In the genomic region with DNA sequence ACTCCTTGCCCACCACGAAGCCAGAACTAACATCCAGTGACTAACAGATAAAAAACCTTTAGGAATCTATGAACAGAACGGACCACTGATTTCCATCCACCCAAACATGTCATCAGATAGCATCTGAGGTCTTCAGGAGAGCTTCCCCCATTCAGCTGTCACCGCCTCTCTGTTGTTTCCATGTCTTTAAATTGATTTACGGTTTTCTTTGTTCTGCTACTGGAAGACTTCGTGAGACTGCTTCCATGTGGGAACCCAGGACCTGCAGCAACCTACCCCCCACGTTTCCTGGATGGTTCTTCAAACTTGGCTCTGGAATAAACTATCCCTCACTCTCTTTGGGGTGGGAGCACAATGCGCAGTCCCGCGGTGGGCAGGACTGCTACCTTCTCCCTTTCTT, we compare ENCODE assay signal across 21 mouse cellular contexts.
DNase-seq lines count a peak whose midpoint lies in the region; ATAC-seq and TF ChIP-seq lines count a peak whose summit lies in the region.
"Had no signal": no experiment of that assay in that cellular context is flagged by ENCODE, and none has a peak within 500 bp of the region (broad histone marks: within the 10 kb centered on the region; RNA-seq: fewer than 3 reads in every experiment).

No protein-coding gene starts in this region.

- no peak overlapping the region for H3K4me2 ChIP-seq in heart, embryonic 11.5 days
- no peak overlapping the region for H3K4me2 ChIP-seq in kidney, postnatal 0 days (ENCODE audit: low read length)
- H3K4me2 ChIP-seq in liver, embryonic 15.5 days: no peak overlapping the region
- no peak overlapping the region for H3K4me2 ChIP-seq in liver, embryonic 12.5 days
- H3K4me2 ChIP-seq: embryonic facial prominence, embryonic 12.5 days; forebrain, embryonic 13.5 days; forebrain, embryonic 15.5 days had no signal

- H3K79me2 ChIP-seq in heart, adult 2 months (replicated peaks; ENCODE audit: control insufficient read depth, insufficient read depth, low read length): no peaks in the 10 kb centered on the region

- no peak for DNase-seq in heart, adult 2 months
- peak; percentile 65 for DNase-seq in kidney, postnatal 0 days (ENCODE audit: low spot score)
- DNase-seq in kidney, postnatal 14 days: no peak
- DNase-seq in mesoderm, embryonic 11.5 days (ENCODE audit: low read depth, low spot score): peak; percentile 28
- DNase-seq in embryo, embryonic 10 days (ENCODE audit: low spot score): no peak
- DNase-seq: adrenal gland, adult 2 months; adrenal gland, postnatal 10 days; adrenal gland, postnatal 25 days; cerebellum, adult 11 months; cerebellum, adult 18-20 months; cerebellum, adult 8-10 months; cerebellum, adult 9-11 months; cerebellum, postnatal 14 days; cerebellum, postnatal 36 days had no signal

- no peak overlapping the region for H3K4me3 ChIP-seq in heart, adult 2 months
- H3K4me3 ChIP-seq in heart, embryonic 11.5 days (ENCODE audit: low read depth, low read length): no peak overlapping the region
- no peak overlapping the region for H3K4me3 ChIP-seq in kidney, postnatal 0 days (replicated peaks; ENCODE audit: low read depth, low read length)
- H3K4me3 ChIP-seq in liver, embryonic 15.5 days (replicated peaks): no peak overlapping the region
- no peak overlapping the region for H3K4me3 ChIP-seq in liver, embryonic 12.5 days
- H3K4me3 ChIP-seq: embryonic facial prominence, embryonic 10.5 days; embryonic facial prominence, embryonic 12.5 days; forebrain, embryonic 13.5 days; forebrain, embryonic 15.5 days had no signal

- peaks cover 4% of the 10 kb centered on the region; the same call in 1 of the 2 replicates for H3K4me1 ChIP-seq in heart, adult 2 months (ENCODE audit: control insufficient read depth, insufficient read depth, low read length)
- H3K4me1 ChIP-seq in heart, embryonic 11.5 days (ENCODE audit: control insufficient read depth, insufficient read depth, low read length): peaks cover 7% of the 10 kb centered on the region
- H3K4me1 ChIP-seq in kidney, postnatal 0 days (replicated peaks; ENCODE audit: insufficient read depth, low read length): no peaks in the 10 kb centered on the region
- H3K4me1 ChIP-seq in liver, embryonic 15.5 days (replicated peaks): peaks cover 53% of the 10 kb centered on the region
- peaks cover 51% of the 10 kb centered on the region for H3K4me1 ChIP-seq in liver, embryonic 12.5 days
- H3K4me1 ChIP-seq: embryonic facial prominence, embryonic 12.5 days had no signal

- TF ChIP-seq POLR2A in heart, adult 2 months (IDR thresholded peaks at IDR 0.05; ENCODE audit: insufficient read depth, low read depth, low read length): no peak

- intact Hi-C loops in heart, adult 2 months (cut with DNase I): no loop called here

- TF ChIP-seq CTCF in heart, adult 2 months (IDR thresholded peaks at IDR 0.05): no peak
- TF ChIP-seq CTCF in kidney, postnatal 0 days (IDR thresholded peaks at IDR 0.05; ENCODE audit: low read depth): no peak

- no peak overlapping the region for H3K9ac ChIP-seq in heart, adult 2 months (ENCODE audit: low read depth, low read length)
- no peak overlapping the region for H3K9ac ChIP-seq in heart, embryonic 11.5 days (ENCODE audit: low read depth, low read length)
- no peak overlapping the region for H3K9ac ChIP-seq in kidney, postnatal 0 days (ENCODE audit: low read depth, low read length)
- no peak overlapping the region for H3K9ac ChIP-seq in liver, embryonic 15.5 days
- no peak overlapping the region for H3K9ac ChIP-seq in liver, embryonic 12.5 days
- H3K9ac ChIP-seq: embryonic facial prominence, embryonic 12.5 days; forebrain, embryonic 13.5 days; forebrain, embryonic 15.5 days had no signal

- no peak for ATAC-seq in heart, embryonic 11.5 days (replicated peaks; ENCODE audit: insufficient number of reproducible peaks, low FRiP score, low TSS enrichment)
- no peak for ATAC-seq in kidney, postnatal 0 days (replicated peaks; ENCODE audit: low FRiP score, low read depth)
- ATAC-seq in liver, embryonic 15.5 days (ENCODE audit: insufficient read depth): no peak
- ATAC-seq in liver, embryonic 12.5 days: no peak
- ATAC-seq: forebrain, embryonic 13.5 days; forebrain, embryonic 15.5 days had no signal

- no peaks in the 10 kb centered on the region for H3K27me3 ChIP-seq in heart, adult 2 months (ENCODE audit: control insufficient read depth, insufficient read depth, low read length)
- no peaks in the 10 kb centered on the region for H3K27me3 ChIP-seq in heart, embryonic 11.5 days (ENCODE audit: control insufficient read depth, insufficient read depth, low read length)
- H3K27me3 ChIP-seq in kidney, postnatal 0 days (ENCODE audit: insufficient read depth, low read length): no peaks in the 10 kb centered on the region
- H3K27me3 ChIP-seq in liver, embryonic 15.5 days: no peaks in the 10 kb centered on the region
- 0 out of 2 replicates have a peak, but pooled peaks cover 2% of the 10 kb centered on the region for H3K27me3 ChIP-seq in liver, embryonic 12.5 days (replicated peaks)
- H3K27me3 ChIP-seq: embryonic facial prominence, embryonic 12.5 days; forebrain, embryonic 13.5 days; forebrain, embryonic 15.5 days had no signal

- H3K27ac ChIP-seq in heart, adult 2 months: peak overlapping the region; percentile 12
- no peak overlapping the region for H3K27ac ChIP-seq in heart, embryonic 11.5 days (ENCODE audit: low read depth, low read length)
- no peak overlapping the region for H3K27ac ChIP-seq in kidney, postnatal 0 days
- 0 out of 2 replicates have a peak overlapping the region, but pooled peaks have one; percentile 38 for H3K27ac ChIP-seq in liver, embryonic 15.5 days (replicated peaks)
- no peak overlapping the region for H3K27ac ChIP-seq in liver, embryonic 12.5 days
- H3K27ac ChIP-seq: embryonic facial prominence, embryonic 10.5 days; embryonic facial prominence, embryonic 12.5 days; forebrain, embryonic 13.5 days; forebrain, embryonic 15.5 days had no signal

- 82% methylated on average over 9 of the region's 9 CpGs for WGBS in heart, adult 2 months
- 63% methylated on average over 9 of the region's 9 CpGs for whole genome bisulfite sequencing in heart, embryonic 11.5 days (ENCODE audit: insufficient replicate concordance)
- 48% methylated on average over 9 of the region's 9 CpGs for WGBS in kidney, postnatal 0 days
- 67% methylated on average over 9 of the region's 9 CpGs for WGBS in liver, embryonic 15.5 days (ENCODE audit: insufficient replicate concordance)
- WGBS in liver, embryonic 12.5 days (ENCODE audit: insufficient replicate concordance): 71% methylated on average over 9 of the region's 9 CpGs

- no peaks in the 10 kb centered on the region for H3K36me3 ChIP-seq in heart, adult 2 months (ENCODE audit: control insufficient read depth, insufficient read depth, low read length)
- no peaks in the 10 kb centered on the region for H3K36me3 ChIP-seq in heart, embryonic 11.5 days (ENCODE audit: control insufficient read depth, insufficient read depth, low read length)
- H3K36me3 ChIP-seq in kidney, postnatal 0 days (ENCODE audit: insufficient read depth, low read length): no peaks in the 10 kb centered on the region
- no peaks in the 10 kb centered on the region for H3K36me3 ChIP-seq in liver, embryonic 15.5 days (replicated peaks)
- H3K36me3 ChIP-seq in liver, embryonic 12.5 days: no peaks in the 10 kb centered on the region
- H3K36me3 ChIP-seq: embryonic facial prominence, embryonic 10.5 days; embryonic facial prominence, embryonic 12.5 days; forebrain, embryonic 15.5 days had no signal

- H3K9me3 ChIP-seq in heart, embryonic 11.5 days (replicated peaks; ENCODE audit: control insufficient read depth, low read length): no peaks in the 10 kb centered on the region
- no peaks in the 10 kb centered on the region for H3K9me3 ChIP-seq in kidney, postnatal 0 days (replicated peaks; ENCODE audit: low read length)
- no peaks in the 10 kb centered on the region for H3K9me3 ChIP-seq in liver, embryonic 15.5 days (replicated peaks)
- H3K9me3 ChIP-seq in liver, embryonic 12.5 days (replicated peaks): no peaks in the 10 kb centered on the region
- H3K9me3 ChIP-seq: embryonic facial prominence, embryonic 10.5 days; embryonic facial prominence, embryonic 12.5 days; forebrain, embryonic 13.5 days; forebrain, embryonic 15.5 days had no signal

- TF ChIP-seq EP300 in heart, adult 2 months (IDR thresholded peaks at IDR 0.05; ENCODE audit: insufficient read depth, low read depth, low read length): no peak

Comparison
In these comparisons a context has a peak if more than half of its experiments do, and no peak if none do; other contexts are left out.
1. DNase-seq: peak in kidney, postnatal 0 days (single experiment) and mesoderm, embryonic 11.5 days (single experiment); none in heart, adult 2 months (0 of 2), kidney, postnatal 14 days (single experiment) and embryo, embryonic 10 days (single experiment).
2. H3K27ac ChIP-seq: peak in heart, adult 2 months (single experiment) and liver, embryonic 15.5 days (single experiment); none in heart, embryonic 11.5 days (single experiment), kidney, postnatal 0 days (single experiment) and liver, embryonic 12.5 days (single experiment).